Mouse (Mus musculus) embryonic facial prominence, embryonic 14.5 days (tissue): ENCODE results near the gene Jazf1. TPM values are rescaled to one million over a fixed set of nuclear protein-coding genes. Genes with fewer than 3 reads are reported as not detected.

ENCODE experiments used
- ATAC-seq: fragments of 200-750 bp; cut with Nextera tagmentation; 2 replicates; pipeline ENCODE4 v1.8.0; 2017; ENCODE audit warnings: low read depth, moderate number of reproducible peaks, moderate TSS enrichment
- DNase-seq: peaks from one replicate; pipeline ENCODE4 v3.0.0-alpha.2; 2015; ENCODE audit warnings: low spot score
- H3K27ac ChIP-seq: fragments of 300-500 bp; sonication (generic); replicated peaks from 2 replicates; pipeline ENCODE4 v1.5.1; 2014; ENCODE audit warnings: low read depth, mild to moderate bottlenecking, low read length, moderate library complexity
- H3K27me3 ChIP-seq: fragments of 300-500 bp; sonication (generic); replicated peaks from 2 replicates; pipeline ENCODE4 v1.6.1; 2014; ENCODE audit warnings: low read length; ENCODE audit not compliant: control insufficient read depth, insufficient read depth
- H3K36me3 ChIP-seq: fragments of 300-500 bp; sonication (generic); 2 replicates; pipeline ENCODE4 v1.6.1; 2014; ENCODE audit warnings: low read length, mixed read lengths; ENCODE audit not compliant: control insufficient read depth, insufficient read depth
- H3K4me1 ChIP-seq: fragments of 300-500 bp; sonication (generic); 2 replicates; pipeline ENCODE4 v1.6.1; 2014; ENCODE audit warnings: antibody characterized with exemption, low read length; ENCODE audit not compliant: control insufficient read depth, insufficient read depth
- H3K4me2 ChIP-seq: fragments of 300-500 bp; sonication (generic); 2 replicates; pipeline ENCODE4 v1.6.1; 2014; ENCODE audit warnings: low read depth, mild to moderate bottlenecking, low read length, moderate library complexity, mixed read lengths
- H3K4me3 ChIP-seq: fragments of 300-500 bp; sonication (generic); 2 replicates; pipeline ENCODE4 v1.5.1; 2014; ENCODE audit warnings: low read depth, mild to moderate bottlenecking, low read length
- H3K9ac ChIP-seq: fragments of 300-500 bp; sonication (generic); 2 replicates; pipeline ENCODE4 v1.6.1; 2014; ENCODE audit warnings: low read depth, mild to moderate bottlenecking, low read length, moderate library complexity, mixed read lengths
- H3K9me3 ChIP-seq: fragments of 300-500 bp; sonication (generic); 2 replicates; pipeline ENCODE4 v1.6.1; 2016; ENCODE audit warnings: low read length; ENCODE audit not compliant: control insufficient read depth
- WGBS: fragments of 180-500 bp; shearing (Covaris S2); extraction: QIAGEN DNeasy Blood & Tissue Kit; methylation state at CpG from one replicate; pipeline ENCODE4 v1.1.7; 2014; 5-methylcytosine and 5-hydroxymethylcytosine counted together
- polyA plus RNA-seq: library from polyadenylated mRNA; unstranded; fragments of >200 nt; fragmentation: Nextera tagmentation; extraction: Ambion mirVana; gene quantifications from 2 replicates; pipeline ENCODE4 v1.2.1, GENCODE M21; 2014

The Jazf1 gene
- polyA plus RNA-seq, 1 experiment from 2014 or later, result 17.2 TPM

- no peaks in the 10 kb centered on the region for H3K4me1 ChIP-seq
These were observed 112.3 kb downstream of the Jazf1 start for GRCm38 (mm10) chr6:52956131-52956530.

GRCm38 (mm10) chr6:52955304-52955703 is 113.1 kb downstream of the Jazf1 start:
- H3K4me3 ChIP-seq, result no peak overlapping the region
- H3K4me2 ChIP-seq, result no peak overlapping the region
- no peaks in the 10 kb centered on the region for H3K36me3 ChIP-seq
- 79% methylated on average over 2 of the region's 2 CpGs for WGBS
- DNase-seq, result no peak
- H3K27ac ChIP-seq, result no peak overlapping the region
- no peaks in the 10 kb centered on the region for H3K4me1 ChIP-seq
- H3K9me3 ChIP-seq, result no peaks in the 10 kb centered on the region
- no peak for ATAC-seq
- H3K27me3 ChIP-seq, result no peaks in the 10 kb centered on the region
- no peak overlapping the region for H3K9ac ChIP-seq

More at GRCm38 (mm10) chr6:52956131-52956530, 112.3 kb downstream of the Jazf1 start:
- no peak for DNase-seq
- Histone ChIP-seq H3K9me3 (no peaks in the 10 kb centered on the region), H3K36me3 (no peaks in the 10 kb centered on the region), H3K4me3 (no peak overlapping the region), H3K9ac (no peak overlapping the region), H3K4me2 (no peak overlapping the region), H3K27ac (no peak overlapping the region), H3K27me3 (no peaks in the 10 kb centered on the region)
- ATAC-seq, result no peak
- 87% methylated on average over 2 of the region's 2 CpGs for WGBS

GRCm38 (mm10) chr6:52954861-52955260 is 113.6 kb downstream of the Jazf1 start:
- WGBS, result 94% methylated on average over 3 of the region's 3 CpGs
- H3K4me2 ChIP-seq, result no peak overlapping the region
- DNase-seq (no peak), ATAC-seq (no peak)
- H3K4me3 ChIP-seq, result no peak overlapping the region
- no peak overlapping the region for H3K9ac ChIP-seq
- no peaks in the 10 kb centered on the region for H3K27me3 ChIP-seq
- H3K9me3 ChIP-seq, result no peaks in the 10 kb centered on the region
- no peak overlapping the region for H3K27ac ChIP-seq
- H3K4me1 ChIP-seq, result no peaks in the 10 kb centered on the region
- H3K36me3 ChIP-seq, result no peaks in the 10 kb centered on the region

- 71% methylated on average over 9 of the region's 9 CpGs for WGBS
- ATAC-seq (no peak), DNase-seq (no peak)
- no peak overlapping the region for H3K4me2 ChIP-seq
- no peak overlapping the region for H3K27ac ChIP-seq
- no peaks in the 10 kb centered on the region for H3K4me1 ChIP-seq
- H3K27me3 ChIP-seq, result no peaks in the 10 kb centered on the region
- no peaks in the 10 kb centered on the region for H3K36me3 ChIP-seq
- H3K9ac ChIP-seq, result no peak overlapping the region
- H3K9me3 ChIP-seq, result no peaks in the 10 kb centered on the region
- H3K4me3 ChIP-seq, result no peak overlapping the region
These were observed 114.0 kb downstream of the Jazf1 start for GRCm38 (mm10) chr6:52954441-52954840.

- Histone ChIP-seq H3K4me3 (no peak overlapping the region), H3K4me2 (no peak overlapping the region), H3K27ac (no peak overlapping the region), H3K9me3 (no peaks in the 10 kb centered on the region), H3K9ac (no peak overlapping the region), H3K36me3 (no peaks in the 10 kb centered on the region), H3K4me1 (no peaks in the 10 kb centered on the region), H3K27me3 (no peaks in the 10 kb centered on the region)
- DNase-seq (no peak), ATAC-seq (no peak)
- WGBS, result 59% methylated on average over 8 of the region's 8 CpGs
These were observed 115.9 kb downstream of the Jazf1 start for GRCm38 (mm10) chr6:52952526-52952900.

- no peaks in the 10 kb centered on the region for H3K36me3 ChIP-seq
- no peak overlapping the region for H3K4me2 ChIP-seq
- ATAC-seq, result no peak
- H3K4me1 ChIP-seq, result no peaks in the 10 kb centered on the region
- no peaks in the 10 kb centered on the region for H3K9me3 ChIP-seq
- no peaks in the 10 kb centered on the region for H3K27me3 ChIP-seq
- no peak overlapping the region for H3K9ac ChIP-seq
- no peak for DNase-seq
- WGBS, result 69% methylated on average over 7 of the region's 7 CpGs
- no peak overlapping the region for H3K4me3 ChIP-seq
- no peak overlapping the region for H3K27ac ChIP-seq
These were observed 116.4 kb downstream of the Jazf1 start for GRCm38 (mm10) chr6:52951871-52952525.

- H3K4me3 ChIP-seq, result no peak overlapping the region
- no peaks in the 10 kb centered on the region for H3K9me3 ChIP-seq
- no peaks in the 10 kb centered on the region for H3K36me3 ChIP-seq
- no peaks in the 10 kb centered on the region for H3K27me3 ChIP-seq
- no peak for ATAC-seq
- DNase-seq, result no peak
- no peaks in the 10 kb centered on the region for H3K4me1 ChIP-seq
- H3K27ac ChIP-seq, result no peak overlapping the region
- H3K9ac ChIP-seq, result no peak overlapping the region
- no peak overlapping the region for H3K4me2 ChIP-seq
- 59% methylated on average over 5 of the region's 5 CpGs for WGBS
These were observed 118.1 kb downstream of the Jazf1 start for GRCm38 (mm10) chr6:52950371-52950770.

GRCm38 (mm10) chr6:52942534-52942933 is 125.9 kb downstream of the Jazf1 start:
- no peak overlapping the region for H3K4me3 ChIP-seq
- no peaks in the 10 kb centered on the region for H3K36me3 ChIP-seq
- H3K27me3 ChIP-seq, result no peaks in the 10 kb centered on the region
- 49% methylated on average over 5 of the region's 5 CpGs for WGBS
- H3K4me2 ChIP-seq, result no peak overlapping the region
- DNase-seq (peak; percentile 48), ATAC-seq (no peak)
- no peaks in the 10 kb centered on the region for H3K9me3 ChIP-seq
- no peak overlapping the region for H3K27ac ChIP-seq
- no peaks in the 10 kb centered on the region for H3K4me1 ChIP-seq
- no peak overlapping the region for H3K9ac ChIP-seq

- DNase-seq (no peak), ATAC-seq (no peak)
- no peak overlapping the region for H3K9ac ChIP-seq
- no peak overlapping the region for H3K4me2 ChIP-seq
- H3K27ac ChIP-seq, result no peak overlapping the region
- no peaks in the 10 kb centered on the region for H3K36me3 ChIP-seq
- H3K9me3 ChIP-seq, result no peaks in the 10 kb centered on the region
- 60% methylated on average over 5 of the region's 5 CpGs for WGBS
- no peaks in the 10 kb centered on the region for H3K4me1 ChIP-seq
- H3K27me3 ChIP-seq, result no peaks in the 10 kb centered on the region
- no peak overlapping the region for H3K4me3 ChIP-seq
These were observed 126.3 kb downstream of the Jazf1 start for GRCm38 (mm10) chr6:52942101-52942500.
